Mouse (Mus musculus) kidney, adult 18-20 months (tissue): ENCODE results near the gene Olfr1335.
"Not testable (repeated sequence)": the region's sequence is repeated elsewhere in the genome, so short reads cannot be mapped to it uniquely, and the experiment has no call there.

Source experiments
- DNase-seq: peaks from one replicate; pipeline ENCODE4 v3.0.0; 2021

The Olfr1335 gene

DNA sequence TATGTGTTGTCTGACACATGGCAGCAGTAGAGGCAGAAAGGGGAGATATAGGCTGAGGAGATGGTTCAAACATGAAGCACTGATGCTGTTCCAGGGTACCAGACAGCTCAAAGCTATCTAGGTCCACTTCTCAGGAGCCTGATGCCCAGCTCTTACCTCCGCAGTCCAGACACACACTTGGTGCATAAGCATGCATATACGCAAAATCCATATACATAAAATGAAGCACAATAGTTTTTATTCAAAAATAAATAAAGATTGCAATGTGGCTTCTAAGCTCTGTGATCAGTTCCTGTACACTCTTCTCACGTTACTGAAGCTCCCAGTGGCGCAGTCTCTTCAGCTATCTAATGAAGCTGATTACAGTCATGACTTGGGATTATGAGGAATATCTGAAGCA is at the start of gene Olfr1335:
TSS of gene Olfr1335 (minus strand) at position 101 of the 400 bp plus-strand sequence.
- DNase-seq: no peak

DNA sequence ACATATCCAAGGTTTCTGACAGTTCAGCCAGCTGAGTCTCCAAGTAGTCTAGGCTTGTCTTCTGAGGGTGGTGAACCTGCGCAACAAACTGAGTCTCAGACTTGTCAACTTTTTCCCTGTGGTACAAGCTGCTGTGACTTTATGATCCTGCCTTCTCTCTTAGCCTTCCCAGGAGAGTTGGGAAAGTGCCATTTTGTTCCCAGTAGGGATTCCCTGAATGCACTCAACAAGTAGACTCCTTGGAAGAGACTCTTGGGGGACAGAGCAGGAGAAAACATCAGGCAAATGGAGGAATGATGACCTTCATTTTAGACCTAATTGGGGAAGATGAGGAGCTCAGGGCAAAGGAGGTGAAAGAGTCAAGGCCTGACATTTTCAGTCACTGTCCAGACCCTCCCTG is 26.4 kb upstream of the Olfr1335 start, which contains the start of gene Olfr1333:
TSS of gene Olfr1333 (minus strand) at position 101 of the 400 bp plus-strand sequence.
- DNase-seq: no peak

DNA sequence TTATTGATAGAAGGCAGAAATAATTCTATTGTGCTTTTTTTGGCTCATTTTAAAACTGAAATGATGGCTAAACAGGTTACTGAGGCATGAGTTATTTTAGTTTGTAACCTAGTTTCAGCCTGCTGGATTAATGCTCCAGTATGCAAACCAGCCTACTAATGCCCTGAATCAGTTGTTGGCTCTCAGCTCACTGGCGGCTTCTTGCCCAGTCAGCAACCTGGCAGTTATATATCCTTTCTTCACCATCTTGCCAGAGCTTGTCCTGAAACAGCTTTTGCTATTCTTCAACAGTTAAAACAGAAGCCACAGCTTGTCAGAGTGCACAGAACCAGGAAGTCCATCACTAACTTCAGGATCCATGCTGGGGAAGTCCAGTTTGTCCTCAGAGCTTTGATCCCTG is 9.2 kb upstream of the Olfr1335 start:
- DNase-seq: no peak

DNA sequence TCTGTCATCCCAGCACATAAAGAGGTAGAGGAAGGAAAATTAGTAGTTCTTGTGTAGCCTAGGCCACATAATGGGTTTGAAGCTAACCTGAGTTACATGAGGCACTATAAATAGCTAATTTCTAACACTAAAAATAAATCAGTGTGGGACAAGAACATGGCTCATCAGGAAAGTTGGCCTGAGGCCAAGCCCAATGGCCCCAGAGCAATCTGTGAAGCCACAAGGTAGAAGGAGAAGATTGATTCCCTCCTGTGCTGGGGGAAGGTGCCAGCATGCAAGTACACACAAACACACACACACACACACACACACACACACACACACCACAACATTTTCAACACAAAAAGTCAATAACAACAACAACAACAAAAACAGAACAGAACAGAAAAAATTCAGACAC is 16.9 kb downstream of the Olfr1335 start:
- DNase-seq: not testable (repeated sequence)

DNA sequence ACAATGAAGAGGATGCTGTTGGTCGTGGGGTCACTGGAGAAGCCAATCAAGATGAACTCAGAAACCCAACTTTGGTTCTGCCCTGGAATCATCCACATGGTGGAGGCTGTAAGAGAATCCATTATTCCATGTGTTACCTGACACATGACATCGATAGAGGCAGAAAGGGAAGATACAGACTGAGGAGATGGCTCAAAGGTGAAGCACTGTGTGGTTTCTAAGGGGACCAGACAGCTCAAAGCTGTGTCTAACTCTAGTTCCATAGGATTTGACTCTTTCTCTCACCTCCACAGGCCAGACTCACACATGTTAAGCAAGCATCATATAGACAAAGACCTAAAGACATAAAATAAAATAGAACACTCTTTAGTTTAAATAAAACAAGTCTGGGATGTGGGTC is 27.3 kb downstream of the Olfr1335 start, which contains the start of gene Olfr1337:
TSS of gene Olfr1337 (minus strand) at position 101 of the 400 bp plus-strand sequence.
- DNase-seq: no peak
